Mouse (Mus musculus): ENCODE measurements around the gene Hoxd11.

Hoxd11 gene

DNA sequence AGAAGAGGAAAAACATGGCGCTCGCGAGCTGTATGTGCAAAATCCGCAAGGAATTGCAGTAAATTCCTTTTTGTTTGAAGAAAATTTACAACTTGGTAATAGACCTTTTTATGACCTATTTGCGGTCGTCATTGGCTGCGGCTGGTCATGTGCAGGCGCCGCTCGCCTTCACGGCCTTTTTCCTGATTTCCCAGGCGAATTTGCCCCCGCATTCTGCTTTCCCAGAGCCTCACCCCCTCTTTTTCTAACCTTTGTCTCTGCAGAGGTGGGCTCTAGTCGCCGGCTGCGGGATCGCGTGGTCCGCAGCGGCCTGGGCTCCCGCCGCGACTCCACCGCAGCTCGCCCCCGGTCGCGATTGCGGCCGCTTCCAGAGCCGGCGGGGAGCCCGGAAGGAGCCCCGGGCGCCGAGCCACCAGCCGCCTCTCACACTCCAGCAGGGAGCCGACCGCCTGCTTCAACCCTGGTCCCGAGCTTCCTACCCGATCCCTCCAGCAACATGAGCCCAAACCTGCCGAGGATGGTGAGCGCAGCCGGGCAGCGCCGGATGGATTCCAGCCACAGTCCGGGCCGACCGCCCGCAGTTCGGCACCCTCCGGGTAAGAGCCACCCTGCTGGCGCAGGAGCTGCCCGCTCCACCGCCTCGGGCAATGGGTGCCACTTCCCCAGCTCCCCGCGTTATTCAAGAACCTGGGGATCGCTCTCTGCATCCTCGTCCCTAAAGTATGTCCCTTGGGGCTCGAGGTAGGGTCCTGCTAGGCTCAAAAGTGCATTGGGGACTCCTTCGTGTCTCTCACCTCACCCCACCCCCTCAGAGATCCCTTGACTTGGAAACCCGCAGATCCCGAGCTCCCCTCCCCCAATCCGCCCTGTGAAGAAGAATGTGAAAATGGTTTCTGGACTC, 32.6 kb downstream of the Hoxd11 start, which contains the start of the genes Hoxd3 and Hoxd4:
TSS of gene Hoxd3 (plus strand) at position 207 of the 901 bp plus-strand sequence.
TSS of gene Hoxd4 (plus strand) at position 209 of the 901 bp plus-strand sequence.
- no peaks in the 10 kb centered on the region for H3K9me3 ChIP-seq (ENCODE audit: low read length)
- peaks cover 34% of the 10 kb centered on the region for H3K4me1 ChIP-seq (replicated peaks; ENCODE audit: low read depth, low read length)
- H3K27me3 ChIP-seq (ENCODE audit: insufficient read depth, low read length): peaks cover 95% of the 10 kb centered on the region
- H3K36me3 ChIP-seq (ENCODE audit: insufficient read depth, low read length): no peaks in the 10 kb centered on the region
- TF ChIP-seq CTCF (conservative IDR thresholded peaks at IDR 0.05; ENCODE audit: low read length): no peak
- TF ChIP-seq NANOG (IDR thresholded peaks at IDR 0.05; ENCODE audit: borderline replicate concordance, low read length): no peak
- TF ChIP-seq POU5F1 (IDR thresholded peaks at IDR 0.05; ENCODE audit: borderline replicate concordance, low read length): 0 out of 2 replicates have a peak, but pooled peaks have one; percentile 24
- H3K4me3 ChIP-seq (replicated peaks; ENCODE audit: low read length): peak within 1 kb of the TSS; percentile 72

DNA sequence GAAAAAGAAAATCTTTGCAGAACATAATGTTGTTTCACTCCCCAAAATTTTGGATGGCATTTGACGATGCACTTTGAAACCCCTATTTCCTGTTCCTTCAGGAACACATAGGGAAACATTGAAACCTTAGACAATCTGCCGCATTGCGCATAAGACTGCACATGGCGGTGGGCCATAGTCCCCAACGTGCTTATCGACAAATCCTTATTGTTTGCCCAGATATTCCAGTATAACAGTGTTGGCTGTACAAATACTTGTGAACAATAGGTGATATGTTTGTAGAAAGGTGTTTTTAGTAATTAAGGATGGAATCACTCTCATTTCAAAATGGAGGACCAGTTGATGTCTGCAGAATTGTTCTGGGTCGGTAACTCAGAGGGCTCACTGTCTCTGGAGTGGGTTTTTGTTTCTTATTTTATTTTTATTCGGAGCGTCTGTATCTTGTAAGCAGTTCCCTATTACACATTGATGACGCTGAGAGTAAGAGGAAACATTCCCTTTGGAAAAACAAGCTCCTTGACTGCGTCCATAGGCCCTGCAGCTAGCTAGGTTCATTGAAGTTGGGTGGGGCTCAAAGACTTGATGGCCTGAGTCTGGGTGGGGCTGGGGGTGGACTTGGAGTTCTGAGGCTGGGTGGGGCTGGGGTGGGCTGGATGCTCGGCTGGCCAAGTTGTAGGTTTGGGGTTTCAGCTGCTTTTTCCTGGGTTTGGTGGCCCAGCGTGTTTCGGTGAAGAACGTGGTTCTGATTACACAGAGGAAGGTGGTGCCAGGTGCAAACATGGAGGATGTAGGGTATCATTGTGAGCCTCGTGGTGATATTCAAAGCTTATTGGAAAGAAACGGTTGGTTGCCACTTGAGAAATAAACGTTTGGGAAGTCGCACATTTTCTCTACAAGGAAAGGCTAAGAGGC, 34.1 kb downstream of the Hoxd11 start:
- Histone ChIP-seq H3K9me3 (ENCODE audit: low read length) (no peaks in the 10 kb centered on the region), H3K36me3 (ENCODE audit: insufficient read depth, low read length) (no peaks in the 10 kb centered on the region), H3K4me1 (replicated peaks; ENCODE audit: low read depth, low read length) (peaks cover 34% of the 10 kb centered on the region), H3K27me3 (ENCODE audit: insufficient read depth, low read length) (peaks cover 96% of the 10 kb centered on the region), H3K4me3 (replicated peaks; ENCODE audit: low read length) (no peak overlapping the region)
- TF ChIP-seq CTCF (conservative IDR thresholded peaks at IDR 0.05; ENCODE audit: low read length) (no peak), POU5F1 (IDR thresholded peaks at IDR 0.05; ENCODE audit: borderline replicate concordance, low read length) (no peak), NANOG (IDR thresholded peaks at IDR 0.05; ENCODE audit: borderline replicate concordance, low read length) (no peak)

DNA sequence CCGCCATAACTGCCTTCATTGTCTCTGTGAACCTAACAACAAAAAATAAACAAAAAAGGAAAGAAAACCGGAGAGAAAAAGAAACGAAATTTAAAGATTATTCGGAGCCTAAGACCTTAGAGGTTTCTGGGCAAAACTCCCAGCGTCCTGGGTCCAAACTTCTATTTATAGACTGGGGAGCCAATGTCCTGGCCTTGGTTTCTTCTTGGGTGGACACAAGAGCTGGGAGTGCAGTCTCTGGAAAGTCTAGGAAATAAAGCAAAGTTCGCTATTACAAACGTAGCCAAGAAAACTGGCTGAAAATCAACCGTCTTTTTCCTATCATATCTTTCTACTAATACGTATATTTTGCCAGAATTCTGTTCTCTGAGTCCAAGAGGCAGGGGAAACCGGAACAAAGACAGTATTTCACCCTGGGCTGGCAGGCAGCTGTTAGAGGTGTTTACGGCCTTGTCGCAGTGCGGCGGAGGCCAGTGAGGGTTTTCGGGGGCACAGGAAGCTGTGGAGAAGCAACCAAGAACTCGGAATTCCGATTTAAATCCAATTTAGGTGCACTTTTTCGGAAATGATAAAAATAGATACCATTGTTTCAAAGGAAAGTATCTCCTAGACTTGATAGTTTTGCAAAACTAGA, 34.9 kb downstream of the Hoxd11 start:
- H3K9me3 ChIP-seq (ENCODE audit: low read length): no peaks in the 10 kb centered on the region
- H3K4me1 ChIP-seq (replicated peaks; ENCODE audit: low read depth, low read length): peaks cover 34% of the 10 kb centered on the region
- no peak overlapping the region for H3K4me3 ChIP-seq (replicated peaks; ENCODE audit: low read length)
- H3K27me3 ChIP-seq (ENCODE audit: insufficient read depth, low read length): peaks cover 95% of the 10 kb centered on the region
- no peaks in the 10 kb centered on the region for H3K36me3 ChIP-seq (ENCODE audit: insufficient read depth, low read length)
- TF ChIP-seq POU5F1 (IDR thresholded peaks at IDR 0.05; ENCODE audit: borderline replicate concordance, low read length) (no peak), NANOG (IDR thresholded peaks at IDR 0.05; ENCODE audit: borderline replicate concordance, low read length) (no peak), CTCF (conservative IDR thresholded peaks at IDR 0.05; ENCODE audit: low read length) (no peak)

DNA sequence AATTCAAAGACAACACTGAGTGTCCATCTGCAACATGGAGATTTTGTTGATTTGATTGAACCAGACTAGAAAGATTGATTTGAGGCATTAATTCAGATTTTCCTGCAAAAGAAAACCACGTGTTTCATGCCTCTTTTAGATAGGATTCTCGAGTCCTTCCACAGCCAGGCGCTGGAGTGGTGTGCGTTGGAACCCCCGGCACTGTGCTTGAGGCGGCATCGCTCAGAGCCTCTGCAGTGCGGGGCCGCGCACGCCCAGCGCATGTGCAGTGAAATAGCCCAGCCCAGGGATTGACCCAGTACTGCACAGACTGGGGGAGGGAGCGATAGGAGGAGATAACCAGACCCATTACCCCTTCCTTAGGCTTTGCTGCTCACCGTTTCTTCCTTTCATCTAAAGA, 35.5 kb downstream of the Hoxd11 start:
- H3K36me3 ChIP-seq (ENCODE audit: insufficient read depth, low read length): no peaks in the 10 kb centered on the region
- H3K27me3 ChIP-seq (ENCODE audit: insufficient read depth, low read length): peaks cover 93% of the 10 kb centered on the region
- no peaks in the 10 kb centered on the region for H3K9me3 ChIP-seq (ENCODE audit: low read length)
- H3K4me1 ChIP-seq (replicated peaks; ENCODE audit: low read depth, low read length): peaks cover 40% of the 10 kb centered on the region
- no peak overlapping the region for H3K4me3 ChIP-seq (replicated peaks; ENCODE audit: low read length)
- TF ChIP-seq POU5F1 (IDR thresholded peaks at IDR 0.05; ENCODE audit: borderline replicate concordance, low read length) (no peak), CTCF (conservative IDR thresholded peaks at IDR 0.05; ENCODE audit: low read length) (no peak), NANOG (IDR thresholded peaks at IDR 0.05; ENCODE audit: borderline replicate concordance, low read length) (no peak)

DNA sequence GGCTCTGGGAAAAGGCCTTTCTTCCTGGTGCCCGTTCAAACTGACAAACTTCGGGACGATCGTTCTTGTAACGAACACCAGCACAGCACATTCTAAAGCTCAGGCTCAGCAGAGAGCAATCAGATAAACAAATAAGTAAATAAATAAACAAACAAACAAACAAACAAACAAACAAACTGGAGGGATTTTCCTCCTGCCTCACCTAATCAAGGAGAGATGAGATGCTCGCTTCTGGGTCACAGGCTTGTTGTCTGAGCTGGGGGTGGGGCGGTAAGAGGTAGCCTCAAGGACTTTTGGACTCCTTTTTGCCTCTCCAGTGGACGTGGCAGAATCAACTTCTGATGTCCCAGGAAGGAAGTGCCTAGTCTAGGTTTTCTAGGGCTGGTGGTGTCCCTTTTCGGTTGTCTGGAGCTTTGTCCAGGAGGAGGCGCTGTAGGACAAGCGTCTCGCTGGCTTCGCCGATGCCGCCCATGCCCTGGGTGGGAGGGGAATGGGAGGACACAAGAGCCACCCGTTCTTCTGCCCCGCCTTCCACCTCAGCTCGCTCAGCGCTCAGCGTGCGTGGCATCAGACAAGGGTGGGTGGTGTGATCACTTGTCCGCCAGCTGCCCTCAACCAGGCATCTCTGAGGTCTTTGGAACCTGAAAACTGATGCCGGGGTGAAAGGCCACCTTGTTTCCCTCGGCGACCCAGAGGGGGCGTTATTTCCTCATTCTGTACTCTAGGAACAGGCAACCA, 36.3 kb downstream of the Hoxd11 start:
- Histone ChIP-seq H3K27me3 (ENCODE audit: insufficient read depth, low read length) (peaks cover 89% of the 10 kb centered on the region), H3K4me3 (replicated peaks; ENCODE audit: low read length) (peak overlapping the region; percentile 55), H3K36me3 (ENCODE audit: insufficient read depth, low read length) (no peaks in the 10 kb centered on the region), H3K9me3 (ENCODE audit: low read length) (no peaks in the 10 kb centered on the region), H3K4me1 (replicated peaks; ENCODE audit: low read depth, low read length) (peaks cover 48% of the 10 kb centered on the region)
- TF ChIP-seq POU5F1 (IDR thresholded peaks at IDR 0.05; ENCODE audit: borderline replicate concordance, low read length): no peak
- TF ChIP-seq CTCF (conservative IDR thresholded peaks at IDR 0.05; ENCODE audit: low read length): peak; percentile 39

DNA sequence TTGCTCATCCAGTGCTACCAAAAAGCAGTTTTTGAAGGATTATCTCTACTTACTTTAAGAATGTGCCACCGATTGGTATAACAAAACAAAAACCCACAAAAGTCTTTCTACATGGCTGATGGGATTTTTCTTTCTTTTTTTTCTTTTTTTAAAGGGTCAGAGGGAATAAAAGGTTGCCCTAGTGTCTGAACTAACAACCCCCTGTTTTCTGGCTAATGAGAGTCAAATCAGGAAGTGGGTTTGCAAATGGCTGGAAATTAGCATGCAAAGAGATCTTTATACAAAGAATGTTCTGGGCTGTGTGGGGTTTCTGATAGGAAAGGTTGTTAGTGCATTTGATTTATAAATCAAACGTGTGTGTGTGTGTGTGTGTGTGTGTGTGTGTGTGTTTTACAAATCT, 41.0 kb downstream of the Hoxd11 start:
- H3K4me1 ChIP-seq (replicated peaks; ENCODE audit: low read depth, low read length): peaks cover 47% of the 10 kb centered on the region
- peaks cover 89% of the 10 kb centered on the region for H3K27me3 ChIP-seq (ENCODE audit: insufficient read depth, low read length)
- TF ChIP-seq POU5F1 (IDR thresholded peaks at IDR 0.05; ENCODE audit: borderline replicate concordance, low read length): no peak
- no peak for TF ChIP-seq CTCF (conservative IDR thresholded peaks at IDR 0.05; ENCODE audit: low read length)
- TF ChIP-seq NANOG (IDR thresholded peaks at IDR 0.05; ENCODE audit: borderline replicate concordance, low read length): no peak

DNA sequence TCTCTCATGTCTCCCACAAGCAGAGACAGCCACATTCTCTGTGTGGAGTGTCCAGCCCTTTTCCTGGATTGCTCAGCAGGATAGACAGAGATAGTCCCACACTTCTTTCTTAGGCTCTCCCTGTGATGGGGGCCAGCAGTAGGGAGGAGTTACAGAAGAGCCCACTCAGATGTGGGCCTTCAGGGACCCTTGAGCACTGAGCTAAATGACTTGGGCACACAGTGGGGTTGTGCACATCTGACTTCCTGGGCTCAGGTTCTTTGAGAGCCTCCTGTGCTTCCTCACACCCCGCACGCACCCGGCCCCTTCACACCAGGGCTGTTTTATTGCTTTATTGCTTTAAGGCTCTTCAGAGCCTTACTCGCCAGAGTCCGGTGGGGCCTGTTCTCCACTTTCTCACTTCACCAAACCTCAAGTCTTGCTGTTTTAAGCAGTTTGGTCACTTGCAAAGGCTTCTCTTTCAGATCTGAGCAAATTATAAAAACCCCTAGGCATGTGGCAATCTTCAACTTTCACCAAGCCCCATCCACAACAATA, 41.7 kb downstream of the Hoxd11 start:
- H3K4me1 ChIP-seq (replicated peaks; ENCODE audit: low read depth, low read length): peaks cover 43% of the 10 kb centered on the region
- H3K4me3 ChIP-seq (replicated peaks; ENCODE audit: low read length): no peak overlapping the region
- 0 out of 2 replicates have a peak, but pooled peaks cover 2% of the 10 kb centered on the region for H3K9me3 ChIP-seq (ENCODE audit: low read length)
- TF ChIP-seq POU5F1 (IDR thresholded peaks at IDR 0.05; ENCODE audit: borderline replicate concordance, low read length): no peak
- no peak for TF ChIP-seq NANOG (IDR thresholded peaks at IDR 0.05; ENCODE audit: borderline replicate concordance, low read length)
- no peak for TF ChIP-seq CTCF (conservative IDR thresholded peaks at IDR 0.05; ENCODE audit: low read length)
- H3K36me3 ChIP-seq (ENCODE audit: insufficient read depth, low read length): no peaks in the 10 kb centered on the region
- H3K27me3 ChIP-seq (ENCODE audit: insufficient read depth, low read length): peaks cover 92% of the 10 kb centered on the region

More for the DNA sequence above, 41.0 kb downstream of the Hoxd11 start:
- Histone ChIP-seq H3K9me3 (ENCODE audit: low read length) (0 out of 2 replicates have a peak, but pooled peaks cover 2% of the 10 kb centered on the region), H3K4me3 (replicated peaks; ENCODE audit: low read length) (no peak overlapping the region), H3K36me3 (ENCODE audit: insufficient read depth, low read length) (no peaks in the 10 kb centered on the region)

Data from E14TG2a.4 (cell line).